Mouse (Mus musculus): Measurements from ENCODE around the gene Prss21.
"Not testable (repeated sequence)": the region's sequence is repeated elsewhere in the genome, so short reads cannot be mapped to it uniquely, and the experiment has no call there.

Gene Prss21

DNA sequence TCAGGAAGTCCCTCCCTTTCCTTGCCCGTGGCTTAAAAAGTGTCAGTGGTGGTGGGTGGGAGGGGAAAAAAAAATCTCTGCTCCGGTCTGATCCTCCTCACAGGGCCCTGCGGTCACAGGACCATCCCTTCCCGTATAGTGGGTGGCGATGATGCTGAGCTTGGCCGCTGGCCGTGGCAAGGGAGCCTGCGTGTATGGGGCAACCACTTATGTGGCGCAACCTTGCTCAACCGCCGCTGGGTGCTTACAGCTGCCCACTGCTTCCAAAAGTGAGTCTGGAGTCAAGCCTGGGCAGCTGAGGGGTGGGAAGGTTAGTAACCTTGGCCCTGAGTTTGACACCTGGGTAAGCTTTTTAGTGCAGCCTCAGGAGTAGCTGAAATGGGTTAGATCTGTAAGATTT, 657 bp downstream of the Prss21 start:
- DNase-seq, result no peak

DNA sequence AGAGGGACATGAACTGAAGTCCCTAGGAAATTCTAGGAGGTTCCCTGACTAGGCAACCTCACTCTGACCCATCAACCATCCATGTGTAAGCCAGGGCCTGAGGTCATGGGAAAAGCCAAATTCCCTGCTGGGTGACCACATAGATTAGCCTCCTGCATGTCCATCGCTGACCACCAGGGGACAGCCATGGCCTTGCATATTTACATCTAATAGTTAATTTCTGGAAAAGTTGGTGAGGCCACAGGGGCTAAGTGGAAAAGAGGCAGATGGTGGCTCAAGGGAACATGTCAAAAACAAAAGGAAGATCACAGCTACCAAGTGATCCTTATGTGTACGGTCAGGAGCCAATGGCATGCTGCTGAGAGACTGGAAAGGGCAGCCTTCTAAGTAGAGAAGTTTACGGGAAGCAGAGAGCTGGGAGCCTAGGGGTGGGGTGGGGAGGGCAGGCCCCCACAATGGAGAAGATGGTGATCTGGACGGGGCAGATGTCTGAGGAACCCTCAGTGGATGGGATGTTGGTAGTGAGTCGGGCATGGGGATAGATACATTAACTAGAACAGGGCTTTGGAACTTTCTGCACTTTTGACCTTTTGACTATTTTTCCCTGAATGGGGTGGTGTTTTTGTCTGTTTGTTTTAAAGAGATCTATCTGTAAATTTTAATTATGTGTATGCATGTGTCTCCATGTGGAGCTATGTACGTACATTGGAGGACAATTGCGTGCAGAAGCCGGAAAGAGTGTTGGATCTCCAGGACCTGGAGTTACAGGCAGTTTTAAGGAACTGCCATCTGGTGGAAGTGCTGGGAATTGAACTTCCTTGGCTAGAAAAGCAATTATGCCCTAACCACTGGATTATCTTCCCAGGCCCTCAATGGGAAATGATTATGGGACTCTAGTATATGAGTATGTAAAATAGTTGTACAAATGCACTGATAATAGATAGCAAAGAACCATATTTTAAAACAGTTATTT, 6.3 kb downstream of the Prss21 start:
- no peak for DNase-seq

DNA sequence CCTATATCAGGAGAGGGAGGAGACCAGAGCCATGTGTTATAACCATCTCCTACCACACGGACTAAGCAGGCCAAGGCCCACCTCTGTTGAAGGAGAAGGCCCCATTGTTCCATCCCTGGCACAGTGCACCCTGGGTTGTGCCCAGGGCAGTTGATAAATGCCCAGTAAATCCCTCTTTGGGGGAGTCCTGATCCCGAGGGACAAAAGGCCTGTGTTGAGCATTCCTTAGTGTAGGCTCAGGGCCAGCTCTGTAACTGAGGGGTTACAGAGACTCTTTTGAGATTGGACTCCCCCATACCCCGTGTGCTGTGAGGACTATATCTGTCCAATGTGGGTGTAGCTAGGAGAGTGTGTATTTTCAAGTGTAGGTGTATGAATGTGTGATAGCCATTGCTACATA, 8.9 kb downstream of the Prss21 start:
- DNase-seq, result no peak

DNA sequence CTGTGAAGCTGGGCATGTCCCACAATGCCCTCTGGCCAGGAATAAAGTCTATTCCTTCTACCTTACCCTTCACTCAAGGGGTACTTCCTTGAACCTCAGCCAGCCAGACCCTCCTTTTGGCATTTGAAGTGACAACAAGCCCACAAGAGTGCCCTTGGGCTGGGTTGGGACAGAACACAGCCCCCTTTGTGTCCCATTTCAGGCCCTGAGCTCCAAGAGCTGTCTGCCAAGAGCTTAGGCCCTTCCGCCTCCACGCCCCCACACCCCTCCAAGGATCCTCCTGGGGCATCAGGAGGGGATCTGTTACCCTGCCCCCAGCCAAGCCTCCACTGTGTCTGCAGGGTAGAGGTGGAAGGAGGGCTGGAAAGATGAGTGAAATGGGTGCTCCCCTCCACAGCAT, 9.3 kb downstream of the Prss21 start:
- DNase-seq, result no peak

DNA sequence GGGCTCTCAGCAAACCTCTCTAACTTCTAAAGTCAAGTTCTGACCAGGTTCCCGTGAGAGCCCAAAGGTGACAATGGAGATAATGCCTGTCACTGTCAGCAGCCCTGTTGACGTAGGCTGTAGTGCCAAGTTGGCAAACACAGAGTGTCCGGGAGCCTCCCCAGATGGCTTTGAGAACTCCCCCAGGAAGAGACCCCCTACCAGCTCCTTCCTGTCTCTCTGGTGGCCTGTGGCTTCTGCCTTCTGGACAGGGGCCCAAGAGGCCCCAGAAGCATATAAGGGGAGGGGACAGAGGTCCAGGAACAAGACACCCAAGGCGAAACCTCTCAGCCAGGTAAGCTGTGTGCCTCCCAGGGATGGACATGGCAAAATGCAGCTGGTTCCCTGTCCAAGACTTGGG, 12.7 kb downstream of the Prss21 start, which contains the start of the genes Dcpp1 and Dcpp2:
TSS of gene Dcpp1 (plus strand) at position 301 of the 400 bp plus-strand sequence.
TSS of gene Dcpp2 (plus strand) at position 305 of the 400 bp plus-strand sequence.
- DNase-seq, result not testable (repeated sequence)

DNA sequence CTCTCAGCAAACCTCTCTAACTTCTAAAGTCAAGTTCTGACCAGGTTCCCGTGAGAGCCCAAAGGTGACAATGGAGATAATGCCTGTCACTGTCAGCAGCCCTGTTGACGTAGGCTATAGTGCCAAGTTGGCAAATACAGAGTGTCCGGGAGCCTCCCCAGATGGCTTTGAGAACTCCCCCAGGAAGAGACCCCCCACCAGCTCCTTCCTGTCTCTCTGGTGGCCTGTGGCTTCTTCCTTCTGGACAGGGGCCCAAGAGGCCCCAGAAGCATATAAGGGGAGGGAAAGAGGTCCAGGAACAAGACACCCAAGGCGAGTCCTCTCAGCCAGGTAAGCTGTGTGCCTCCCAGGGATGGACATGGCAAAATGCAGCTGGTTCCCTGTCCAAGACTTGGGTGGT, 49.3 kb downstream of the Prss21 start, which contains the start of gene Dcpp3:
TSS of gene Dcpp3 (plus strand) at position 301 of the 400 bp plus-strand sequence.
- DNase-seq, result not testable (repeated sequence)
